Mouse (Mus musculus) ES-Bruce4 (cell line): ENCODE results near the gene Trib2. TPM values are rescaled to one million over a fixed set of nuclear protein-coding genes. Genes with fewer than 3 reads are reported as not detected.

ENCODE experiments used
- H3K27ac ChIP-seq: 2 replicates; pipeline ENCODE4 v1.5.1; 2012; ENCODE audit warnings: low read length, inconsistent platforms; ENCODE audit not compliant: insufficient read depth
- H3K27me3 ChIP-seq: 2 replicates; pipeline ENCODE4 v1.6.1; 2012; ENCODE audit warnings: mild to moderate bottlenecking, low read length, inconsistent platforms; ENCODE audit not compliant: control insufficient read depth, poor library complexity, insufficient read depth, severe bottlenecking
- H3K36me3 ChIP-seq: 2 replicates; pipeline ENCODE4 v1.6.1; 2012; ENCODE audit warnings: inconsistent platforms, mild to moderate bottlenecking, low read length, moderate library complexity; ENCODE audit not compliant: control insufficient read depth, poor library complexity, insufficient read depth, severe bottlenecking
- H3K4me1 ChIP-seq: one replicate; pipeline ENCODE4 v1.8.1; 2011; ENCODE audit warnings: low read length; ENCODE audit not compliant: control insufficient read depth, insufficient read depth
- H3K4me3 ChIP-seq: 2 replicates; pipeline ENCODE4 v1.5.1; 2011; ENCODE audit warnings: low read depth, mild to moderate bottlenecking, low read length
- H3K9ac ChIP-seq: 2 replicates; pipeline ENCODE4 v1.6.1; 2012; ENCODE audit warnings: low read depth, mild to moderate bottlenecking, inconsistent platforms; ENCODE audit not compliant: poor library complexity, severe bottlenecking
- H3K9me3 ChIP-seq: replicated peaks from 2 replicates; pipeline ENCODE4 v1.6.1; 2012; ENCODE audit warnings: mild to moderate bottlenecking, low read length, inconsistent platforms; ENCODE audit not compliant: control insufficient read depth, poor library complexity, insufficient read depth, severe bottlenecking
- CTCF ChIP-seq: IDR thresholded peaks from one replicate; pipeline ENCODE4 v1.8.1; 2011; ENCODE audit warnings: low read depth, low read length
- EP300 ChIP-seq: IDR thresholded peaks from 2 replicates; pipeline ENCODE4 v1.6.1; 2011; ENCODE audit warnings: low read depth, low read length; ENCODE audit not compliant: insufficient read depth
- POLR2A ChIP-seq: IDR thresholded peaks from one replicate; pipeline ENCODE4 v1.8.1; 2011; ENCODE audit warnings: low read length; ENCODE audit not compliant: insufficient read depth
- polyA plus RNA-seq: library from polyadenylated mRNA; stranded (reverse); fragments of >200 nt; gene quantifications from 2 replicates; pipeline ENCODE4 v1.2.4, GENCODE M21; 2011; ENCODE audit warnings: low read depth; ENCODE audit not compliant: missing spikeins, insufficient read depth, insufficient read length

The Trib2 gene
- polyA plus RNA-seq, 1 experiment: 8.6 TPM

GRCm38 (mm10) chr12:15768536-15768935 lies 48.2 kb downstream of the Trib2 start:
- Histone ChIP-seq H3K9me3 (no peaks in the 10 kb centered on the region), H3K27me3 (no peaks in the 10 kb centered on the region), H3K9ac (no peak overlapping the region), H3K4me3 (no peak overlapping the region), H3K4me1 (no peaks in the 10 kb centered on the region), H3K36me3 (no peaks in the 10 kb centered on the region), H3K27ac (no peak overlapping the region)
- TF ChIP-seq POLR2A (no peak), EP300 (no peak), CTCF (no peak)

GRCm38 (mm10) chr12:15765996-15766395 lies 50.7 kb downstream of the Trib2 start:
- Histone ChIP-seq H3K9ac (no peak overlapping the region), H3K27me3 (no peaks in the 10 kb centered on the region), H3K27ac (no peak overlapping the region), H3K9me3 (no peaks in the 10 kb centered on the region), H3K36me3 (no peaks in the 10 kb centered on the region), H3K4me1 (no peaks in the 10 kb centered on the region), H3K4me3 (no peak overlapping the region)
- TF ChIP-seq POLR2A: no peak
- no peak for TF ChIP-seq EP300
- no peak for TF ChIP-seq CTCF

- TF ChIP-seq POLR2A: no peak
- no peak for TF ChIP-seq EP300
- TF ChIP-seq CTCF: no peak
- no peak overlapping the region for H3K9ac ChIP-seq
- no peaks in the 10 kb centered on the region for H3K36me3 ChIP-seq
- H3K4me3 ChIP-seq: no peak overlapping the region
- H3K4me1 ChIP-seq: no peaks in the 10 kb centered on the region
- H3K27ac ChIP-seq: no peak overlapping the region
- no peaks in the 10 kb centered on the region for H3K9me3 ChIP-seq
- H3K27me3 ChIP-seq: no peaks in the 10 kb centered on the region
Measured at GRCm38 (mm10) chr12:15765238-15765637, 51.5 kb downstream of the Trib2 start.

- Histone ChIP-seq H3K27ac (no peak overlapping the region), H3K27me3 (no peaks in the 10 kb centered on the region), H3K36me3 (no peaks in the 10 kb centered on the region), H3K4me1 (no peaks in the 10 kb centered on the region), H3K9me3 (no peaks in the 10 kb centered on the region), H3K4me3 (no peak overlapping the region), H3K9ac (no peak overlapping the region)
- TF ChIP-seq POLR2A (no peak), EP300 (no peak), CTCF (no peak)
Measured at GRCm38 (mm10) chr12:15761453-15762116, 55.1 kb downstream of the Trib2 start.

GRCm38 (mm10) chr12:15760684-15761083 lies 56.0 kb downstream of the Trib2 start:
- Histone ChIP-seq H3K27ac (no peak overlapping the region), H3K9ac (no peak overlapping the region), H3K27me3 (no peaks in the 10 kb centered on the region), H3K9me3 (no peaks in the 10 kb centered on the region), H3K4me3 (no peak overlapping the region), H3K4me1 (no peaks in the 10 kb centered on the region), H3K36me3 (no peaks in the 10 kb centered on the region)
- TF ChIP-seq EP300 (no peak), POLR2A (no peak), CTCF (no peak)

GRCm38 (mm10) chr12:15758866-15759265 lies 57.9 kb downstream of the Trib2 start:
- Histone ChIP-seq H3K36me3 (no peaks in the 10 kb centered on the region), H3K4me3 (no peak overlapping the region), H3K27me3 (no peaks in the 10 kb centered on the region), H3K4me1 (no peaks in the 10 kb centered on the region), H3K27ac (no peak overlapping the region), H3K9ac (no peak overlapping the region), H3K9me3 (no peaks in the 10 kb centered on the region)
- TF ChIP-seq CTCF: no peak
- no peak for TF ChIP-seq EP300
- no peak for TF ChIP-seq POLR2A
